Mouse (Mus musculus) embryonic facial prominence, embryonic 15.5 days (tissue): Measurements from ENCODE around the gene Nsg2. TPM values are rescaled to one million over a fixed set of nuclear protein-coding genes. Genes with fewer than 3 reads are reported as not detected.
A peak's percentile ranks its signal among the peaks of the same experiment; 100 is the strongest.
"Not testable (repeated sequence)": the region's sequence is repeated elsewhere in the genome, so short reads cannot be mapped to it uniquely, and the experiment has no call there.

Experiments
- ATAC-seq: fragments of 200-750 bp; cut with Nextera tagmentation; 2 replicates; pipeline ENCODE4 v1.8.0; 2017; ENCODE audit warnings: low read depth, moderate TSS enrichment; ENCODE audit not compliant: insufficient number of reproducible peaks, low FRiP score, low TSS enrichment
- H3K27ac ChIP-seq: fragments of 300-500 bp; sonication (generic); replicated peaks from 2 replicates; pipeline ENCODE4 v1.5.1; 2015; ENCODE audit warnings: mild to moderate bottlenecking, inconsistent platforms
- H3K27me3 ChIP-seq: fragments of 300-500 bp; sonication (generic); 2 replicates; pipeline ENCODE4 v1.6.1; 2015; ENCODE audit warnings: inconsistent platforms
- H3K36me3 ChIP-seq: fragments of 300-500 bp; sonication (generic); 2 replicates; pipeline ENCODE4 v1.6.1; 2015; ENCODE audit warnings: mild to moderate bottlenecking, inconsistent platforms
- H3K4me1 ChIP-seq: fragments of 300-500 bp; sonication (generic); 2 replicates; pipeline ENCODE4 v1.6.1; 2015; ENCODE audit warnings: inconsistent platforms
- H3K4me2 ChIP-seq: fragments of 300-500 bp; sonication (generic); replicated peaks from 2 replicates; pipeline ENCODE4 v1.6.1; 2015; ENCODE audit warnings: mild to moderate bottlenecking, inconsistent platforms
- H3K4me3 ChIP-seq: fragments of 300-500 bp; sonication (generic); replicated peaks from 2 replicates; pipeline ENCODE4 v1.5.1; 2015; ENCODE audit warnings: mild to moderate bottlenecking, inconsistent platforms
- H3K9ac ChIP-seq: fragments of 300-500 bp; sonication (generic); 2 replicates; pipeline ENCODE4 v1.6.1; 2015; ENCODE audit warnings: inconsistent platforms
- H3K9me3 ChIP-seq: fragments of 300-500 bp; sonication (generic); replicated peaks from 2 replicates; pipeline ENCODE4 v1.6.1; 2016; ENCODE audit warnings: inconsistent platforms
- WGBS: fragments of 180-500 bp; shearing (Covaris S2); methylation state at CpG from one replicate; pipeline ENCODE4 v1.1.7; 2015; 5-methylcytosine and 5-hydroxymethylcytosine counted together
- polyA plus RNA-seq: library from polyadenylated mRNA; unstranded; fragments of >200 nt; fragmentation: Nextera tagmentation; extraction: Ambion mirVana; gene quantifications from 2 replicates; pipeline ENCODE4 v1.2.1, GENCODE M21; 2015

The Nsg2 gene
- polyA plus RNA-seq, 1 experiment from 2014 or later = 7.7 TPM

DNA sequence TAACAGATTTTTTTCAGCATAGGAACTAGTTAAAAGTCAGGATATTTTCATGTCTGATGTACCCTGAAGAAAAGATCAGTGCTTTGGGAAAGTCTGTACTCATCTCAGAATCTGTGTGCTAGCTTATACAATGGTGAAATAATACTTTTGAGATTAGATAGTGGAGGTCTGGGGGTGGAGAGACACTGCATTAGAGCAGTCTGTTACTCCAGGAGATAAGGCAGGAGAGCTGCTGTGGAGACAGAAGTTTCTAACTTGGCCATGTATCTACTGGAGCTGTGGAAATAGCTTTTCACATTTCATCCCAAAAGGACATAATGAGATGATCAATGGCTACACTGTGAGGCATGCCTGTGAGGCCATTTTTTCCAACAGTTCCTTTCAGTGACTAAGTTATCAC is 17.0 kb upstream of the Nsg2 start:
- no peaks in the 10 kb centered on the region for H3K9me3 ChIP-seq
- no peak overlapping the region for H3K9ac ChIP-seq
- no peaks in the 10 kb centered on the region for H3K4me1 ChIP-seq
- H3K4me3 ChIP-seq = no peak overlapping the region
- no peak overlapping the region for H3K4me2 ChIP-seq
- H3K27me3 ChIP-seq = no peaks in the 10 kb centered on the region
- no peaks in the 10 kb centered on the region for H3K36me3 ChIP-seq
- H3K27ac ChIP-seq = no peak overlapping the region
- no peak for ATAC-seq

DNA sequence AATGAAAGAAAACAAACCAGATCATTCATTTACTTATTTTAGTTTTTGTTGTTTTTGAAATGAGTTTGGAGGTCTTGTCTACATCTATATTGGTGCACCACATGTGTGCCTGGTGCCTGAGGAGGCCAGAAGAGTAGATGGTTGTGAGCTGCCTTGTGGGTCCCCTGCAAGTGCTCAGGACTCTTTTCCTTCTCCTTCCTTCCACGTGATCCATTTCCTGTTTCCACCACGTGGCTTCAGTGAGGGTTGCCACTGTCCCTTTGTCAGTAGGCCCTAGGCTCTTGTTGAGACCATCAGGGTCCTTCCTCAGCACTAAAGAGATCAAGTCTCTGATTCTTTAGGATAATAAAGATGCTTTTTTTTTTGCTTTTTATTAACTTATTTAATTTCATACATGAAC is 15.5 kb upstream of the Nsg2 start:
- WGBS = 66% methylated on average over 2 of the region's 2 CpGs
- no peak overlapping the region for H3K4me2 ChIP-seq
- H3K4me3 ChIP-seq = no peak overlapping the region
- H3K9ac ChIP-seq = no peak overlapping the region
- no peaks in the 10 kb centered on the region for H3K4me1 ChIP-seq
- no peaks in the 10 kb centered on the region for H3K9me3 ChIP-seq
- H3K27ac ChIP-seq = no peak overlapping the region
- no peak for ATAC-seq
- no peaks in the 10 kb centered on the region for H3K36me3 ChIP-seq
- no peaks in the 10 kb centered on the region for H3K27me3 ChIP-seq

DNA sequence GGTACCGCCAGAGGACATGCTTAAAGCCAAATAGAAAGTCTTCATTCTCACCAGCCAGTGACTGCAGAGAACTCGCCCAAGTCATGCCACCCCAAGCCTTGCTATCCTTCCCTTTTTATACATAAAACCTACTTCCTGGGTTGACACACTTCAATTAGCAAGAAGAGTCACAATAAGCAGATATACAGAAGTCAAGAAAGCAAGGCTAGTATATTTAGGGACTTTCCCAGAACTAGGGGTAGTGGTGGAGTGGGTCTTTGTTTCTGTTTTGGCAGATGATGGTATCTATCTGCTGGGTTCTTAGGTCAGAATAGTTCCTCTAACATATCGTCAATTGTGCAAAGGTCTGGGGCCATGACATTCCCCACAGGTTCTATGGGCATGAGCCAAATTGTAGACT is 7.7 kb upstream of the Nsg2 start:
- no peaks in the 10 kb centered on the region for H3K27me3 ChIP-seq
- no peaks in the 10 kb centered on the region for H3K36me3 ChIP-seq
- no peaks in the 10 kb centered on the region for H3K4me1 ChIP-seq
- H3K9ac ChIP-seq = no peak overlapping the region
- no peak overlapping the region for H3K4me3 ChIP-seq
- no peak overlapping the region for H3K27ac ChIP-seq
- WGBS = 87% methylated on average over 3 of the region's 3 CpGs
- H3K4me2 ChIP-seq = no peak overlapping the region
- H3K9me3 ChIP-seq = no peaks in the 10 kb centered on the region
- no peak for ATAC-seq

DNA sequence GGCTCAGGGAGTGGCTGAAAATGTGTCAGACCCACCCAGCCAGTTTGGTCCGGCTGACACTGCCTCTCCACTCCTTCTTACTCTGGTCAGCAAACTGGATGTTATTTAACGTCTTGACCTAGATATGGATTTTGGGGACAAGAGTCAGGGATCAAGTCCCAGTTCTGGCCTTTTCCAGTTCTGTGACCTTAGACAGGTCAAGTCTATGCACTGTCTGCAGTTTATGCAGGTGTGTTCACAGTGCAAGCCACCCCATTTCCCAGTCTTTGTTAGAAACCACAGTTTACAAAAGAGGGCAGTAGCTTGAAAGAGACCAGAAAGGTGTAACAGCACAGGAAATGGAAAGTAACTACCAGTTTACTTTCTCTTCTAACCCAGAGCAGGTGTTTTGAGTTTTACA is 547 bp upstream of the Nsg2 start:
- H3K4me3 ChIP-seq = no peak overlapping the region
- no peak for ATAC-seq
- H3K9me3 ChIP-seq = no peaks in the 10 kb centered on the region
- H3K36me3 ChIP-seq = no peaks in the 10 kb centered on the region
- peak overlapping the region; percentile 49; the same call in 1 of the 2 replicates for H3K4me2 ChIP-seq
- 36% methylated on average over 2 of the region's 2 CpGs for WGBS
- H3K27ac ChIP-seq = no peak overlapping the region
- no peak overlapping the region for H3K9ac ChIP-seq
- H3K4me1 ChIP-seq = peaks cover 17% of the 10 kb centered on the region
- H3K27me3 ChIP-seq = no peaks in the 10 kb centered on the region

DNA sequence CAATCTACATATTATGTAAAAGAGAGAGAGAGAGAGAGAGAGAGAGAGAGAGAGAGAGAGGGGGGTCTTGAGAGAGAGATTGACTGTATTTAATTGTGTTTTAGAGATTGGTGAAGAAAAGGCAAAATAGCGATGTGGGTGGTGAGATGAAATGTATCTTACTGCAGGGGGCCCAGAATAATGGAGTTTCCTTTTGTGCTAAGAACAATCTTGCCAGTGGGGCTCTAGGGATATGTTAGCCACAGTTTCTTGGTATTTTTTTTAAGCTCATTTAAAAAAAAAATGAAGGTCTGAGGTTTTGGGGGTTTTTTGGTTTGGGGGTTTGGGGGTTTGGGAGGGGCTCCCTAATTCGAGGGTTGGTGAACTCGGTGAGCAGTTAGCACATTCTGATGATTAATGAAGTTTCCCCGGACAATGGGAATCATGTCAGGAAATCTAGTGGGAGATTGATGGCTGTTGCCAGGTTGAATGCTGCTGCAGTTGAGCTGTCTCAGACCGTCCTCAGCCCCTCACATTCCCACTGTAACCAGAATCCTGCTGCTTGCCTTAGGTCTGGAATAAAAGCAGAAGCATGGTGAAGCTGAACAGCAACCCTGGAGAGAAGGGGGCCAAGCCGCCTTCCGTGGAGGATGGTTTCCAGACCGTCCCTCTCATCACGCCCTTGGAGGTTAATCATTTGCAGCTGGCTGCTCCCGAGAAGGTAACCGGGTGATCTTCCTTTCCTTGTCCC is 1.1 kb downstream of the Nsg2 start:
- 4% methylated on average over 11 of the region's 11 CpGs for WGBS
- Histone ChIP-seq H3K27ac (no peak overlapping the region), H3K4me1 (peaks cover 17% of the 10 kb centered on the region), H3K4me3 (no peak overlapping the region), H3K9me3 (no peaks in the 10 kb centered on the region), H3K27me3 (no peaks in the 10 kb centered on the region), H3K4me2 (peak overlapping the region; percentile 17; the same call in 1 of the 2 replicates), H3K9ac (no peak overlapping the region), H3K36me3 (no peaks in the 10 kb centered on the region)
- no peak for ATAC-seq

DNA sequence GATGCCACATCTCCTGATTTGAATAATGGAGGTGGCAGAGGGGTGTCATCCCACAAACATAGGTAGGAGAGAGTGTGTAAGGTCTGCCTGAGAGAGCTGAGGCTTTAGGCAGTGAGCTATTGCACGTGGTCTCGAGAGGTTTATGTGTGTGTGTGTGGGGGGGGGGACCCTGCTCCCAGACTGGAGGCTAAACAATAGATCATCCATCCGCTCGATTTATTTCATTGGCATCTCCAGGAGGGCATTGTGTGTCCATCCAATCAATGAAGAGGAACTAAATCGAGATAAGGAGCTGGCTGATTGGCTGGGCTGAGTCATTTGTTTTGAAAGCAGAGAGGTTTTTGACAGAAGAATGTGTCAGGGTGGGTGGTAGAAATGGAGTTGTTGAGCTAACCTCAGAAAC is 2.4 kb downstream of the Nsg2 start:
- Histone ChIP-seq H3K27me3 (no peaks in the 10 kb centered on the region), H3K36me3 (no peaks in the 10 kb centered on the region), H3K27ac (no peak overlapping the region), H3K9me3 (no peaks in the 10 kb centered on the region), H3K4me1 (peaks cover 17% of the 10 kb centered on the region), H3K4me2 (no peak overlapping the region), H3K4me3 (no peak overlapping the region), H3K9ac (no peak overlapping the region)
- no peak for ATAC-seq
- WGBS = 11% methylated on average over 5 of the region's 5 CpGs

DNA sequence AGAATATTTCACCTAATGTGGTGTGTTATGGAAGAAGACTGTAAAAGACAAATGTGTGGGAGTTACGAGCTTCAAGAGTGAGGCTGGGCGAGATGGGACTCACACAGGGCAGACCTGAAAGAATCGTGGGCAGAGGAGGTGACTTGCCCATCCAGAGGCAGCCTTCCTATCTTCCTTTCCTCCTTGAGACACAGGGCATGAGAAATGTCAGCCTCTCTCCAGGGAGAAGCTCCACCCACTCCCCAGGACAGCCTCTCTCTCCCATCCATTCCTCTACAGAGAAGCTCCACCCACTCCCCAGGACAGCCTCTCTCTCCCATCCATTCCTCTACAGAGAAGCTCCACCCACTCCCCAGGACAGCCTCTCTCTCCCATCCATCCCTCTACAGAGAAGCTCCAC is 7.8 kb downstream of the Nsg2 start:
- not testable (repeated sequence) for H3K4me2 ChIP-seq, H3K27ac ChIP-seq, H3K27me3 ChIP-seq, H3K36me3 ChIP-seq, H3K4me3 ChIP-seq, ATAC-seq, H3K9ac ChIP-seq, H3K9me3 ChIP-seq, H3K4me1 ChIP-seq
- 87% methylated on average over 3 of the region's 3 CpGs for WGBS

DNA sequence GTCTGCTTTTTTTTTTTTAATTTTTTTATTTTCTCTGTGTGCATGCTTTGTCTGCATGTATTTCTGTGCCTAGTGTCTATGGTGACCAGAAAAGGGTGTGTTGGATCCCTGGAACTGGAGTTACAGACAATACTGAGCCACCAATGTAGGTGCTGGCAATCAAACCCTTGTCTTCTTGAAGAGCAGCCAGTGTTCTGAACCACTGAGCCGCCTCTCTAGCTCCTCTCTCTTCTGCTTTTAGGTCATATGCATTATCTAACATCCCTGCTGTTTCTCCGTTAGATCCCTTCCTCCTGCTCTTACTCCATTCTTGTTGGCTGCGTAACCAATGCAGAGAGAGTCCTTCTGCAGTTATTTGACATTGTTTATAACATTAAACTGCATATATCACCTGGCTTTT is 8.6 kb downstream of the Nsg2 start:
- WGBS = 87% methylated on average over 3 of the region's 3 CpGs
- no peak for ATAC-seq
- H3K27me3 ChIP-seq = no peaks in the 10 kb centered on the region
- no peak overlapping the region for H3K4me2 ChIP-seq
- H3K4me1 ChIP-seq = 0 out of 2 replicates have a peak, but pooled peaks cover 8% of the 10 kb centered on the region
- no peak overlapping the region for H3K4me3 ChIP-seq
- H3K9ac ChIP-seq = no peak overlapping the region
- H3K9me3 ChIP-seq = no peaks in the 10 kb centered on the region
- H3K27ac ChIP-seq = no peak overlapping the region
- no peaks in the 10 kb centered on the region for H3K36me3 ChIP-seq

DNA sequence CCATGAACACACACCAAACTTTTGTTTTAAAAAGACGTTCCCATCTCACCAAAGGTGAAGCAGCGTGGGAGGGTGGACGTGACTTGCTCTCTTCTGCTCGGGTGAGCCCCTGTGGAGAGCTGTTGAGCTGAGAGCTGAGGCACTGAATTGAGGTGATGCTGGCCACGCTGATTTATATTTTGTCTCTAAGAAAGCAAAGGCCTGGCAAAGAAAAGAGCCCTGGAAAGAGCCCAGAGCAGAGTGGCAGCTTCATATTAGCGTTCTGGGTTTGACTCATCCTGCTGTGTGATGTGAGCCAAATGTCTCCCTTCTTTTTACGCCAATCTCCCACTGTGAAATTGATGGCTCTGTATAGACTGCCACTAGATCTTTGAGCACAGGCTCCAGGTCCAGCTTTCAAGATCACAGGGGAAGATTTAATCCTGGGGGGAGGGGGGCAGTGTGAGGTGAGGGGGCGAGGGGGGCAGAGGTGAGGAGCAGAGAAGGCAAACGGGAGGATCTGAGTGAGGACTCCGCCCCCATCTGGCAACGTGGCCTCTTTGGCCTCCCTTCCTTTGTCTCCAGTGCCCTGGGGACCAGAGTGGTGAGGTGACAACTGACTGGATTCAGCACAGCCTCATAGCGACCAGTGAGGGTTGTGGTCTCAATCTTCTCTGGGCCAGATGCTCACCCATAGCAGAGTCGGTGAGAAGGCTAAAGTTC is 9.8 kb downstream of the Nsg2 start:
- H3K4me2 ChIP-seq = no peak overlapping the region
- no peak; the same call in 1 of the 2 replicates for ATAC-seq

DNA sequence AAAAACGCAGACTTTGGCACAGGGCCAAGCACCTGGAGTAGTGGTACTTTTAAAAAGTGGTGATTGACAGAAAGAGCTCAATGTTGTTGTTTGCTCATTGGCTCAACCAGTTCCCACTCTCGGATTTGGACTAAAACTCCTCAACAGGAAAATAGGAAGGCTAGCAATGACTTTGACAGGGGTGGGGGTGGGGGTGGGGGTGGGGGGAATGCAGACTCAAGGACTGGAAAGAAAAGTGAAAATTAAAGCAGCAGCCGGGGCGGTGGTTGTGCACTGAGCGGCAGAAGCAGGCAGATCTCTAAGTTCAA is 10.4 kb downstream of the Nsg2 start:
- no peak overlapping the region for H3K4me2 ChIP-seq
- no peak for ATAC-seq
- no peaks in the 10 kb centered on the region for H3K27me3 ChIP-seq
- no peak overlapping the region for H3K4me3 ChIP-seq
- 56% methylated on average over 5 of the region's 5 CpGs for WGBS
- no peaks in the 10 kb centered on the region for H3K36me3 ChIP-seq
- no peak overlapping the region for H3K27ac ChIP-seq
- 0 out of 2 replicates have a peak, but pooled peaks cover 8% of the 10 kb centered on the region for H3K4me1 ChIP-seq
- no peak overlapping the region for H3K9ac ChIP-seq
- H3K9me3 ChIP-seq = no peaks in the 10 kb centered on the region

More for the DNA sequence above, 9.8 kb downstream of the Nsg2 start:
- Histone ChIP-seq H3K9me3 (no peaks in the 10 kb centered on the region), H3K4me3 (no peak overlapping the region), H3K27ac (no peak overlapping the region), H3K36me3 (no peaks in the 10 kb centered on the region), H3K9ac (no peak overlapping the region), H3K4me1 (0 out of 2 replicates have a peak, but pooled peaks cover 8% of the 10 kb centered on the region), H3K27me3 (no peaks in the 10 kb centered on the region)
- WGBS = 34% methylated on average over 13 of the region's 13 CpGs

DNA sequence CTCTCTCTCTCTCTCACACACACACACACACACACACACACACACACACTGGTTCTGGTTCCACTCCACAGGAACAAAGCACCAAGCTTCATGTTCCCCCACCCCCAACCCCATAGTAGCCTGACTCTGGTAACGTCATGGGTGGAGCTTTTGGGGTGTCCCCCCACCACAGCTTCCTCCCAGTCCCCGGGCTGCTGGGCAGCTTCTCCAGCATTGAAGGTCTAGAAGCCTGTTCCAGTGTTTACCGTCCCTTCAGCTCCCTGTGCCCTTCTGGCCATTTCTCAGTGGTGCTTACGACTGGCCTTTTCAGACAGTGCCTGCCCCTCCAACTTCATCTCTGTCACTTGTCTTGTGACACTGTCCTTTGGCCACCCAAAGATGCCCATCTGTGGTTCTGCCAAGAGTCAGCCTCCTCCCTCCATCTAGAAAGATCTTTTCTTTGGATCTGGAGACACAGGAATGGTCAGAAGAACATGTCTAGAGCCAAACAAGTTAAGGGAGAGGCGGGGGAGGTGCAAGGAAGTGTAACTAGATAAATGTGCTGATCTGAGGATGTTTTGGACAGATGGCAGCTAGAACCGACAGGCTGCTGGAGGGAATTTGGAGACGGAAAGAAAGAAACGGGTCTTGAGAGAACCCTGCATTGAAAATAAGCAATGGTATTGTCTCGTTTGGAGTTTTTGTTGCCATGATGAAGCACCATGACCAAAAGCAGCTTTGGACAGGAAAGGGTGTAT is 11.8 kb downstream of the Nsg2 start:
- H3K4me3 ChIP-seq = no peak overlapping the region
- WGBS = 57% methylated on average over 9 of the region's 9 CpGs
- no peaks in the 10 kb centered on the region for H3K9me3 ChIP-seq
- H3K27ac ChIP-seq = no peak overlapping the region
- H3K4me1 ChIP-seq = 0 out of 2 replicates have a peak, but pooled peaks cover 8% of the 10 kb centered on the region
- H3K4me2 ChIP-seq = no peak overlapping the region
- ATAC-seq = no peak
- no peaks in the 10 kb centered on the region for H3K36me3 ChIP-seq
- H3K27me3 ChIP-seq = no peaks in the 10 kb centered on the region
- no peak overlapping the region for H3K9ac ChIP-seq
